Mouse (Mus musculus) spleen, adult 2 months (tissue): ENCODE measurements around the gene Plekhg3.

Experiments
- CTCF ChIP-seq: fragments of 200-500 bp; IDR thresholded peaks from 2 replicates; pipeline ENCODE4 v1.5.1; 2011; ENCODE audit warnings: mild to moderate bottlenecking, inconsistent platforms; ENCODE audit not compliant: insufficient read depth, insufficient read length, insufficient replicate concordance; ENCODE audit errors: extremely low read depth
- POLR2A ChIP-seq: fragments of 200-500 bp; IDR thresholded peaks from 2 replicates; pipeline ENCODE4 v1.6.1; 2011; ENCODE audit warnings: low read depth, low read length, inconsistent platforms

DNA sequence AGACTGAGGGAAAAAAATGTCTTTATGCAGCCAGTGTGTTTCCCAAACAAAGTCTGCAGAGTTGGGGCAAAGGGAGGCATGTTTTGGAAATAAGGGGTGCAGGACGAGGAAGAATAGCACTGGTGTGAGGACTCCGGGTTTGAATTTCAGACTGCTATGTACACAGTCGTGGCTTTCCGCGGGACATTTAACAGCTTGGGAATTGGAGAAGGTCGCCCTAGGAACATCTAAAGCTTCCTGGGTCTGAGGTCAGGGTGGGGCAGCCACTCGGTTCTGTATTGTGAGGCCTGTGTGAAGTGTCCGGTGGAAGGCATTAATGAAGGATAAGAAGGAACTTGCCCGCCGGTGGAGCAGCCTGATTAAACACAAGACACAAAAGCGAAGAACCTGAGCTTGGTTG lies 45.3 kb upstream of the Plekhg3 start:
- no peak for TF ChIP-seq CTCF
- no peak for TF ChIP-seq POLR2A
